Mouse (Mus musculus) kidney, postnatal 0 days (tissue): ENCODE data around the gene Atf2. TPM values are rescaled to one million over a fixed set of nuclear protein-coding genes. Genes with fewer than 3 reads are reported as not detected.

ENCODE experiments used
- ATAC-seq: fragments of 200-750 bp; cut with Nextera tagmentation; replicated peaks from 2 replicates; pipeline ENCODE4 v1.8.0; 2017; ENCODE audit warnings: low read depth, moderate number of reproducible peaks, moderate TSS enrichment, moderate library complexity; ENCODE audit not compliant: low FRiP score
- DNase-seq: peaks from one replicate; pipeline ENCODE4 v3.0.0-alpha.2; 2016; ENCODE audit warnings: low spot score
- H3K27ac ChIP-seq: fragments of 300-500 bp; sonication (generic); 2 replicates; pipeline ENCODE4 v1.5.1; 2014; ENCODE audit warnings: mild to moderate bottlenecking
- H3K27me3 ChIP-seq: fragments of 300-500 bp; sonication (generic); 2 replicates; pipeline ENCODE4 v1.6.1; 2014; ENCODE audit warnings: low read length, mixed read lengths; ENCODE audit not compliant: insufficient read depth
- H3K36me3 ChIP-seq: fragments of 300-500 bp; sonication (generic); 2 replicates; pipeline ENCODE4 v1.6.1; 2014; ENCODE audit warnings: low read length, mixed read lengths; ENCODE audit not compliant: insufficient read depth
- H3K4me1 ChIP-seq: fragments of 300-500 bp; sonication (generic); replicated peaks from 2 replicates; pipeline ENCODE4 v1.6.1; 2014; ENCODE audit warnings: antibody characterized with exemption, low read length, mixed read lengths; ENCODE audit not compliant: insufficient read depth
- H3K4me2 ChIP-seq: fragments of 300-500 bp; sonication (generic); 2 replicates; pipeline ENCODE4 v1.6.1; 2014; ENCODE audit warnings: mild to moderate bottlenecking, low read length, moderate library complexity, mixed read lengths
- H3K4me3 ChIP-seq: fragments of 300-500 bp; sonication (generic); replicated peaks from 2 replicates; pipeline ENCODE4 v1.5.1; 2014; ENCODE audit warnings: low read depth, low read length
- H3K9ac ChIP-seq: fragments of 300-500 bp; sonication (generic); 2 replicates; pipeline ENCODE4 v1.6.1; 2014; ENCODE audit warnings: low read depth, low read length
- H3K9me3 ChIP-seq: fragments of 300-500 bp; sonication (generic); replicated peaks from 2 replicates; pipeline ENCODE4 v1.6.1; 2016; ENCODE audit warnings: low read length, inconsistent platforms, mixed read lengths
- CTCF ChIP-seq: IDR thresholded peaks from 2 replicates; pipeline ENCODE4 v1.5.1; 2016; ENCODE audit warnings: antibody characterized with exemption, low read depth, mild to moderate bottlenecking, moderate library complexity
- WGBS: fragments of 180-500 bp; shearing (Covaris S2); extraction: QIAGEN DNeasy Blood & Tissue Kit; methylation state at CpG from one replicate; pipeline ENCODE4 v1.1.7; 2014; 5-methylcytosine and 5-hydroxymethylcytosine counted together
- polyA plus RNA-seq: library from polyadenylated mRNA; unstranded; fragments of >200 nt; fragmentation: Nextera tagmentation; extraction: Ambion mirVana; gene quantifications from 2 replicates; pipeline ENCODE4 v1.2.1, GENCODE M21; 2015

Gene Atf2
- polyA plus RNA-seq, 1 experiment from 2014 or later, result 38.5 TPM

DNA sequence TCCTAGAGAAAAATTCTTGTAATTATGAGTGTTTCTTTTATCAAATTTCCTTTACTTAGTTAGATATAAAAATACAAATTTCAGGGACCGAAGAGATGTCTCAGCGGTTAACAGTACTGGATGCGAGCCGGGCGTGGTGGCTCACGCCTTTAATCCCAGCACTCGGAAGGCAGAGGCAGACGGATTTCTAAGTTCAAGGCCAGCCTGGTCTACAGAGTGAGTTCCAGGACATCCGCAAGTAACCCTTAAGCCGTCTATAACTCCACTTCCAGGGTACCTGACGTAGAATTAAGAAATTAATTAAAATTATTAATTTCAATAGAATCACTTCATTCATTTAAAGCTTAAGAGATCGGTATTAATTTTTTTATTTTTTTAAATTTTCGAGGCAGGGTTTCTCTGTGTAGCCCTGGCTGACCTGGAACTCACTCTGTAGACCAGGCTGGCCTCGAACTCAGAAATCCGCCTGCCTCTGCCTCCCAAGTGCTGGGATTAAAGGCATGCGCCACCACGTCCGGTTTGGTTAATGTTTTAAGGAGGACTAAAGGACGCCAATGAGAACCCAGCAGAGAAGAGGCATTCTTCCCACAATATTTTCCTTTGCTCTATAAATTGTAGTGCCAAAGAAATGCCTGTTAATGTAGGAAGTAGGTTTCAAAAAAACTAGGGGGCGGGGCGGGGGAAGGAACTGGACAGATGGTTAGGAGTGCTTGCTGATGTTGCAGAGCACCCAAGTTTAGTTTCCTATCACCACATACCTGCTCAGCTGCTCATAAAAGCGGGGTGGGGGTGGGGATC is 1.2 kb upstream of the Atf2 start:
- H3K27ac ChIP-seq, result no peak overlapping the region

DNA sequence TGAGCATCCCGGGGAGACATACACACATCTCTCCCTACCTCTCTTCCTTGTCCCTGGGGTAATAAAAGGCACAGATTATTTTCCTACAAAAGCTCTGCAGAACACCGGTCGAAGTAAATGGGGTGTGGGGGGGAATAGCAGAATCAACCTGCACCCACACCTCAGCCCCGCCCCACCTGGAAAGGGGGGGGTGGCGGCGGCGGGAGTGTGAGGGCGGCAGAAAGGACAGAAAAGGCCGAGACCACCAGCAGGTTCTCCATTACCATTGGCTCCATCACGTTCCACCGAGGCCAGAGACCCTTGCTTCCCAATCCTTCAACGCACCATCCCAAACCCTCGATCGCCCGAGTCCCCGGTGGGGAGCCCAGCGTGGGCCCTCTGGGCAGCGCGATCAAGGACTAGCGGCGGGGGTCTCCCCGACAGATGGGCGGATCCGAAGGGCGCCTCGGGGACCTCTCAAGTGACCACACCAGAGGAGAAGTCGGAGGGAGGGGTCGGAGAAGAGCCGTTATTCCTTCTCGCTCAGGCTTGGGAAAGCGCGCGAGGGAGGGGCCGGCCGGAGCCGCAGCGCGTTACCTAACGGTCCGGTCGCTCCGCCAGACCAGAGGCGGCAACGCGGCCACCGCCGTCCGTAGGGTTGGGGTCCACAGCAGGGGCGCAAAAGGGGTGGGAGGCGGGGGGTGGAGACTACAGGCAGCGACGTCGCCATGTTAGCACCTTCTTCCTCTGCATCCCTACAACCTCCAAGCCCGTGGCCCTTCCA is 557 bp downstream of the Atf2 start:
- Histone ChIP-seq H3K36me3 (no peaks in the 10 kb centered on the region), H3K9ac (peak overlapping the region; percentile 96), H3K9me3 (no peaks in the 10 kb centered on the region), H3K4me2 (peak overlapping the region; percentile 62), H3K4me1 (peaks cover 4% of the 10 kb centered on the region; the same call in 1 of the 2 replicates), H3K27me3 (no peaks in the 10 kb centered on the region), H3K27ac (peak overlapping the region; percentile 94), H3K4me3 (peak overlapping the region; percentile 97)
- WGBS, result under 1% methylated on average over 54 of the region's 54 CpGs
- no peak for TF ChIP-seq CTCF
- ATAC-seq (no peak; the same call in 1 of the 2 replicates), DNase-seq (peak; percentile 71)

More for the DNA sequence above, 1.2 kb upstream of the Atf2 start:
- Histone ChIP-seq H3K27me3 (no peaks in the 10 kb centered on the region), H3K4me3 (peak overlapping the region; percentile 97), H3K9me3 (no peaks in the 10 kb centered on the region), H3K4me2 (peak overlapping the region; percentile 68), H3K9ac (peak overlapping the region; percentile 59), H3K36me3 (no peaks in the 10 kb centered on the region), H3K4me1 (peaks cover 4% of the 10 kb centered on the region; the same call in 1 of the 2 replicates)
- WGBS, result 65% methylated on average over 22 of the region's 22 CpGs
- TF ChIP-seq CTCF, result no peak
- no peak for DNase-seq
- no peak for ATAC-seq

DNA sequence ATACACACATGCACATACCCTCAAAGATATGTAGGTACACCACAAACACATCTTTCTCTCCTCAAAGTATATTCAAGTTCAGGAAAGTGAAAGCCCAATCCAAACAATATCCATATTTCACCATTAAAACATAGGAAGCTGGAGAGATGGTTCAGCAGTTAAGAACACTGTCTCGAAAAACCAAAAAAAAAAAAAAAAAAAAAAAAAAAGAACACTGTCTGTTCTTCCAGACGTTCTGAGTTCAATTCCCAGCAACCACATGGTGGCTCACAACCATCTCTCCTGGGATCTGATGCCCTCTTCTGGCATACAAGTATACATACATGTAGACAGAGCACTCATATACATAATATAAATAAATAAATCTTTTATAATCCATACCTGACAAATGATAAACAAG is 6.4 kb downstream of the Atf2 start:
- Histone ChIP-seq H3K4me1 (no peaks in the 10 kb centered on the region), H3K36me3 (no peaks in the 10 kb centered on the region), H3K4me2 (no peak overlapping the region), H3K9me3 (no peaks in the 10 kb centered on the region), H3K4me3 (no peak overlapping the region), H3K27me3 (no peaks in the 10 kb centered on the region), H3K9ac (no peak overlapping the region), H3K27ac (no peak overlapping the region)
- TF ChIP-seq CTCF, result 0 out of 2 replicates have a peak, but pooled peaks have one; percentile 18
- DNase-seq (no peak), ATAC-seq (no peak)
- 90% methylated on average over 2 of the region's 2 CpGs for WGBS

DNA sequence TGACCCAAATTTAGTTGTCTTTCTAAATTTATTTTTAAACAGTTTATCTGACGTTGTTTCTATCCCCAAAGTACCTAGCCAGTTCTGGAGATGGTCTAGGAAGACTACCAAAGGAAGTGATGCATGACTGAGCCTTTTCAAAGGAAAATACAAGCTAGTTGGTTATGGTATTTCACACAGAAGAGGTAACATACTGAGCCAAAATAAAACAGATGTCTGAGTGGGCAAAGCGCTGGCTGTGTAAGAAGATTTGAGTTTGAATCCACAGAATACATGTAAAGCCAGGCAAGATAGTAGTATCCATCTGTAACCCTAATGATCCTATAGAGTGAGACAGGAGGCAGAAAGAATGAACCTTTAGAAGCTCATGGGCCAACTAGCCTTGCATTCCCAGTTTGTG is 14.5 kb downstream of the Atf2 start:
- no peak for TF ChIP-seq CTCF
- Histone ChIP-seq H3K9ac (no peak overlapping the region), H3K27ac (no peak overlapping the region), H3K36me3 (peaks cover 3% of the 10 kb centered on the region; the same call in 1 of the 2 replicates), H3K4me2 (no peak overlapping the region), H3K9me3 (no peaks in the 10 kb centered on the region), H3K4me1 (no peaks in the 10 kb centered on the region), H3K27me3 (no peaks in the 10 kb centered on the region), H3K4me3 (no peak overlapping the region)
- DNase-seq (no peak), ATAC-seq (no peak)
- 83% methylated on average over 2 of the region's 2 CpGs for WGBS

DNA sequence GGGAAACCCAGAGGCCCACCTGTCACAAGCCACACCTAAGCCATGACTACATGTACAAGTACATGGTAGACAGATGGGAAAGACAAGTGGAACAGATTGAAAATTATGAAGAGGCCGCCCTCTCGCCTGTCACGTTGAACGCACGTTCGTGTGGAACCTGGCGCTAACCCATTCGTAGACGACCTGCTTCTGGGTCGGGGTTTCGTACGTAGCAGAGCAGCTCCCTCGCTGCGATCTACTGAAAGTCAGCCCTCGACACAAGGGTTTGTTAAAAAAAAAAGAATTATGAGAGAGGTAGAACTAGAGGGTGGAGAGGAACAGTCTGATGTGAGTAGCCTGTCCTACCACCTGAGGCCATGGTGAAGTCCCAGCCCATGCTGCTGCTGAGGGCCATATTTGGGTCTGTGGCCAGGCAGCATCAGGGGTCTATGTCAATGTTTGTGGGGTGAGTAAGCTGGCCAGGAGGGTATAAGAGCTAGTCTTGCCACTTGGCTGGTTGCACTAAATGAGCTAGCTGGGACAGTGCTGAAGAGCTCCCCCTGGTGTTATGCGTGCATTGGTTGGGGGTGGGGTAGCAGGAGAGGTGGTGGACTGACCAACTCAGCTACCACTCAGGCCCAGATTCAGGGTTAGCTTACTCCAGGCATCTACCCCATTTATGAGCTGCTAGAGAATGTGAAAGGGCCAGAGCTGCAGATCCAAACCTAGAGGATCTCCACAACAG is 24.5 kb downstream of the Atf2 start:
- DNase-seq (no peak), ATAC-seq (no peak)
- Histone ChIP-seq H3K4me3 (no peak overlapping the region), H3K9ac (no peak overlapping the region), H3K36me3 (peaks cover 1% of the 10 kb centered on the region; the same call in 1 of the 2 replicates), H3K27ac (no peak overlapping the region), H3K27me3 (no peaks in the 10 kb centered on the region), H3K4me2 (no peak overlapping the region), H3K9me3 (no peaks in the 10 kb centered on the region), H3K4me1 (no peaks in the 10 kb centered on the region)
- peak; percentile 56 for TF ChIP-seq CTCF
- WGBS, result 76% methylated on average over 16 of the region's 16 CpGs
